Mouse (Mus musculus): ENCODE measurements around the gene Prdx6.
A peak's percentile ranks its signal among the peaks of the same experiment; 100 is the strongest.
"Not testable (repeated sequence)": the region's sequence is repeated elsewhere in the genome, so short reads cannot be mapped to it uniquely, and the experiment has no call there.

Prdx6 gene

GRCm38 (mm10) chr1:161251417-161252265 lies 622 bp upstream of the Prdx6 start:
- DNase-seq (ENCODE audit: low read depth, low spot score) = no peak

- DNase-seq (ENCODE audit: low read depth, low spot score) = no peak
Observed at GRCm38 (mm10) chr1:161250031-161250603, 902 bp downstream of the Prdx6 start.

DNA sequence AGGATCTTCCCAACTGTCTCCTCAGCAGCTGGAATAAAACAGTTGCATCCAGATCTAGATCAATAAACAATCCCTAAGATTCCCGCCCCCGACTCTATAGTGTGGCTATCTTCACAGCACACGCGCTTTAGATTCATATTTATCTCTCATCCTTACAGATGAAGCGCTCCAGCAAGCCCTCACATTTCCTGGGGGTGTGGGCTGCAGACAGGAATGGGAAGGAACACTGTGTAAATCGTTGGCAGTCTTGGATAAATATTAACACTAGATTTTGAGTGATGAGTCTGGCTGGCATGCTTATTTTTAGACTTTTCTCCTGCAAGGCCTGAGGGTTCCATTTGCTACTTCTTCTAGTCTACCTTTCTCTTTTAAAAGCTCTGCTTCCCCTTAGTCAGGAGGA lies 1.6 kb downstream of the Prdx6 start:
- DNase-seq (ENCODE audit: low read depth, low spot score) = no peak

GRCm38 (mm10) chr1:161248685-161249084 lies 2.3 kb downstream of the Prdx6 start:
- no peak for DNase-seq (ENCODE audit: low read depth, low spot score)

- DNase-seq (ENCODE audit: low read depth, low spot score) = no peak
Observed at GRCm38 (mm10) chr1:161247643-161248580, 3.1 kb downstream of the Prdx6 start.

DNA sequence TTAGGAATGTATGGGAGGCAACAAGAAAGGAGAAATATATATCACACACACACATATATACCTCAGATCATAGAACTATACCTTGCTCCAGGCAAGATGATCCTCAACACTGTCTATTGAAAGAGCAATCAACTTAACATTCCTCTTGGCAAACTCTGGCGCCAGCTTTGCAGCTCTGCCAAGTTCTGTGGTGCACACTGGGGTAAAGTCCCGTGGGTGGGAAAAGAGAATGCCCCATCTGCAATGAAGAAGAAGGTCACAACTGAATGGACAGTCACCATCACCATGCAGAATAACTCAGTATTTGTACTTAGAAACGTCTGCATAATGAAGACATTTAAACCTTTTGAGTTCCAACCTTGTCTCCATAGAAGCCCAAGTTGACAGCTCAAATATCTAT lies 3.8 kb downstream of the Prdx6 start:
- no peak for DNase-seq (ENCODE audit: low read depth, low spot score)

GRCm38 (mm10) chr1:161237750-161238149 lies 13.3 kb downstream of the Prdx6 start:
- DNase-seq (ENCODE audit: low read depth, low spot score) = no peak

GRCm38 (mm10) chr1:161237339-161237738 lies 13.7 kb downstream of the Prdx6 start:
- DNase-seq (ENCODE audit: low read depth, low spot score) = no peak

- DNase-seq (ENCODE audit: low read depth, low spot score) = no peak
Observed at GRCm38 (mm10) chr1:161233226-161233839, 17.7 kb downstream of the Prdx6 start.

DNA sequence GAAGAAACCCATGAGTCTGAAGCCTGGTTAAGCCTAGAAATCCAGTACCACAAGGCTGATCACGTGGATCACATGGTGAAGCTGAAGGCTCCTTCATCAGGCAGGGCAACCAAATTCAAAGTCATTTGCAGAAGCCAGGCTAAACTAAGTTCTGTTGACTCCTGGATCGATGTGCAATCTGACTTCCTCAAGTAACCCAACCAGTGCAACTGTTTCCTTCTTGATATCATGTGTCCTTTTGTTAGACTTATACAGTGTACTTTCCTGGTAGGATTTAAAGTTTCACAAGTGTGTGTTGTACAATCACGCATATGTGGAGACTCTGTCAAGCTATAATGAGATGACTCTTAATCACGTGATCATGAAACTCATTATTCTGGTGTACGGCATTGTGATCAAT lies 18.8 kb downstream of the Prdx6 start:
- no peak for DNase-seq (ENCODE audit: low read depth, low spot score)

DNA sequence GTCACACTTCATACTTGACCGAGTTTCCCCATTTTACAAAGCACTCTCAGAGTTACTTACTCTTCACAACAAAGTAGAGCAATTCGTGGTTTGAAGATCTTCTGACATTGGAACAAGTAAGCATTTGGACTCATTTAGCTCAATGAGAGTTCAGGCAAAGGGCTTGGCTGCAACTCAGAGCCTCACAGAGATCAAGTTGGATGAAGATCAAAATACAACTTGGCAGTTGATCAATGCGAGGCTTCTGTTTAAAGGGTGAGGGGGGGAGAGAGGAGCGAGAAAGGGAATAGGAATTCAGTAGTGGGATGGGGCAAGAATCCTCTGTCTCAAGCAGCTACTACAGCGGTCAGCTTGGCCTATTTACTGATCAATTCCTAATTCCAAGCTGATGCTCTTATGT lies 26.2 kb downstream of the Prdx6 start:
- DNase-seq (ENCODE audit: low read depth, low spot score) = no peak

GRCm38 (mm10) chr1:161219816-161220215 lies 31.2 kb downstream of the Prdx6 start:
- no peak for DNase-seq (ENCODE audit: low read depth, low spot score)

GRCm38 (mm10) chr1:161214465-161214864 lies 36.6 kb downstream of the Prdx6 start:
- peak; percentile 33 for DNase-seq (ENCODE audit: low read depth, low spot score)

DNA sequence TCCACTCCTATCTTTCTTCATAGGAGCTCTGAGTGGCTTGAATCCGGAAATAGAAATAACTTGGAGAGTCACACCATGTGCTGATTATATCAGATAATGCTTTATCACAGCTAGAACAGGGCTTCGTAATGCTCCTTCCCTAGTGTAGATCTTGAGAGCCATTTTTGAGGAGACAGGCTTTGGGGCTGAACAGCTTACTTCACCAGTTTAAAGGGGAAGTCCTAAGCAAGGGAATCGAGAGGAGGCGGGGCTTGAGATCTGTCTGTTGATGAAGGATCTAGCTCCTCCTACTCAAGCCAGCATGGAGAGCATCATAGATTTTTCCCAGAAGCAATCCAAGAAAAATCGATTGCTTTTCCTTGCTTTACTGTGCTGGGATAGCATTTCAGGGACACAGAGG lies 51.2 kb downstream of the Prdx6 start:
- peak; percentile 26 for DNase-seq (ENCODE audit: low read depth, low spot score)

DNA sequence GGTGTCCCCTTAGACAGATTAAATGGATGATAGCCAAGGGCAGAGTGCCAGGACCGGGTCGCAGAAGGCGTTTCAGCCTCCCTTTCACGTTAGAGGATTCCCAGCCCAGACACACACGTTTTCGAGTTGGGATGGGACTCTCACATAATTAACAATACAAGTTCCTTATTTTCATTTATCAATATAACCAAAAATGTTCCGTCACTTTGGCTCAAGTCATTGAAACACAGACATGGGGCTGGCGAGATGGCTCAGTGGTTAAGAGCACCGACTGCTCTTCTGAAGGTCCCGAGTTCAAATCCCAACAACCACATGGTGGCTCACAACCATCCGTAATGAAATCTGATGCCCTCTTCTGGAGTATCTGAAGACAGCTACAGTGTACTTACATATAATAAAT lies 54.7 kb downstream of the Prdx6 start:
- DNase-seq (ENCODE audit: low read depth, low spot score) = not testable (repeated sequence)

GRCm38 (mm10) chr1:161195541-161196351 lies 55.3 kb downstream of the Prdx6 start:
- DNase-seq (ENCODE audit: low read depth, low spot score) = peak; percentile 64

DNA sequence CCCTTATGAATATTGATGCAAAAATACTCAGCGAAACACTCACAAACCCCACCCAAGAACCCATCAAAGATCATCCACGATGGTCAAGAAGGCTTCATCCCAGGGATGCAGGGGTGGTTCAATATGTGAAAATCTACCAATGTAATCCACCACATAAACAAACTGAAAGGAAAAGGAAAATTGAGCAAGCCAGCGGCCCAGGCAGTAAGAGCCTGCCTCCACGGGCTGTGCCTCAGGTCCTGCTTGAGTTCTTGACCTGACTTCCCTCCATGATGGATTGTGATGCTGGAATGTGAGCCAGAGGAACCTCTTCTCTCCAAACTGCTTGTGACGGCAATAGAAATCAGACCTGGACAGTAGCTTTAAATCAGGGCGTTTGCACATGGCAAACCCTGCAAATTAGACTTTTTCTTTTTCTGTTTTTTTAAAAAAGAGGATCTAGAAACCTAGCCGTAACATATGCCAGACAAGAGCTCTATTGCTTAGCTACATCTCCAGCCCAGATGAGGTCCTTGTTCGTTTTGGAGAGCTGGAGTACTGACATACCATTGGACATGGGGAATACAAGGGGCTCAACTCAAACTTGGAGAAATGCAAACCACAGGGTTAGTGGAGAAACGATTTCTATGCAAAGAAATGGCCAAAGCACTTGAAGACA lies 60.6 kb downstream of the Prdx6 start:
- no peak for DNase-seq (ENCODE audit: low read depth, low spot score)
